Mouse (Mus musculus): ENCODE results near the gene Grik4. TPM values are rescaled to one million over a fixed set of nuclear protein-coding genes. Genes with fewer than 3 reads are reported as not detected.
A peak's percentile ranks its signal among the peaks of the same experiment; 100 is the strongest.

The Grik4 gene
- total RNA-seq, 1 experiment = 0.22 TPM

DNA sequence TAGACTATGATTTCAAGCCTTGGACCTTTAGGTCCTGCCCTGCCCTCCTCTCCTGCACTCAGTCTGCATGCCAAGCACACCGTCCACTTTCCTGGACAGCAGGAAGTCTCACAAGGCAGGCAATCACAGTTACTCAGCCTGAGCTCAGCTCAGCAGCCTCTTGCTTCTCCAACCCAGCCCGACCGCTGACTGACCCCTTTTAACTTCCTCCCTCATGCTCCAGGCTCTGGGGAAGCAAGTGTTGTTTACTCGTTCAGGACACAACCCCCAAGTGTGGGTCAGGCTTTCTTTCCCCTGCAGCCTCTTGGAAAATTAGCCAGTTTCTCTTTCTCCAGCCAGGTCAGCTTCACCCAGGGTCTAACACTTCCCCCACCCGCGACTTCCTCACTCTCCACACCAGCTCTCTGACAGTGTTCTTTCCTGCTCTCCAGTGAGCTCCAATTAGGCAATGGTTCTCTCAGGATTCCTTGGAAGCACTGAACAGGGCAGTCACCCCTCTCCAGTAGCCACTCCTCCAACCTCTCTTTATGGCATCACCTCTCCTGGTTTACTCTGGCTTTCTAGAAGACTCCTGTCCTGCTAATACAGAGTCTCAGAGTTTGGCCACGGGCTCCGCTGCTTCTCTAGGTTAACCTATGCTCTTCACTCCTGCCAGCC lies 35.5 kb downstream of the Grik4 start:
- no peak for TF ChIP-seq CHD2 (IDR thresholded peaks at IDR 0.05; ENCODE audit: low read depth, low read length)
- TF ChIP-seq MAFK (IDR thresholded peaks at IDR 0.05; ENCODE audit: insufficient read depth, low read depth, low read length) = no peak
- no peak for TF ChIP-seq ZNF384 (IDR thresholded peaks at IDR 0.05; ENCODE audit: low read depth, low read length)
- TF ChIP-seq ZC3H11A (IDR thresholded peaks at IDR 0.05; ENCODE audit: borderline replicate concordance, low read depth, low read length) = no peak
- TF ChIP-seq HCFC1 (IDR thresholded peaks at IDR 0.05; ENCODE audit: borderline replicate concordance, insufficient read depth, low read length) = no peak
- no peak overlapping the region for H3K27ac ChIP-seq (ENCODE audit: insufficient read depth, low read depth, low read length, poor library complexity, severe bottlenecking)
- H3K9ac ChIP-seq (ENCODE audit: insufficient read depth, low read depth, low read length, poor library complexity, severe bottlenecking) = no peak overlapping the region
- in situ Hi-C loops (cut with MboI; ENCODE audit: low sequenced_read_pairs in 2 of 2, unreplicated experiment in 2 of 2) = no loop called here
- no peak overlapping the region for H3K4me3 ChIP-seq (ENCODE audit: insufficient read depth in 1 of 2, low read depth in 1 of 2, low read length in 2 of 2, poor library complexity in 1 of 2, severe bottlenecking in 1 of 2)
- no peak for DNase-seq (ENCODE audit: low read depth, low spot score)
- H3K4me1 ChIP-seq (ENCODE audit: control insufficient read depth in 2 of 2, insufficient read depth in 2 of 2, low read length in 2 of 2, poor library complexity in 1 of 2) = peaks cover 0 to 4% of the 10 kb centered on the region in 2 experiments; a peak in 1 of 4 replicates
- no peaks in the 10 kb centered on the region for H3K36me3 ChIP-seq (ENCODE audit: control insufficient read depth, insufficient read depth, low read length, poor library complexity, severe bottlenecking)
- H3K9me3 ChIP-seq (ENCODE audit: control insufficient read depth, insufficient read depth, low read depth, low read length) = no peaks in the 10 kb centered on the region

DNA sequence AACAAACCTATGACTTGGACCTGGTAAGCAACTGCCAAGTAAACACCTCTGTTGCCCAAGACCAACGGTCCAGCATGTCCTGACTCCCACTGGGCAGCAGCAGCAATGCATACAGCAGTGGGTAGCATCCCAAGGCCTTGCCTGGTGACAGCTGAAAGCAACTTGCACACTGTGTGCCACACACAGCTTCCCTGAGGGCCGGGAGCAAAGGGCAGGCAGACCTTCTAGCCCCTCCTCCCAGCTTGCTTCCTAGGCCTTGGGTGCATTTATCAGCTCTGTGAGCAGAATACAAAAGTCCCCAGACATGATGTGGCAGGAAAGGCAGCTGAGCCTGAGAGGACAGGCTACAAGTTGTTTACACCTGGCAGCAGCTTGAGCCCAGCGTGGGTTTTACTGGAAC lies 37.3 kb downstream of the Grik4 start:
- no peaks in the 10 kb centered on the region for H3K9me3 ChIP-seq (ENCODE audit: control insufficient read depth, insufficient read depth, low read depth, low read length)
- H3K27ac ChIP-seq (ENCODE audit: insufficient read depth, low read depth, low read length, poor library complexity, severe bottlenecking) = no peak overlapping the region
- no peak for DNase-seq (ENCODE audit: low read depth, low spot score)
- TF ChIP-seq ZNF384 (IDR thresholded peaks at IDR 0.05; ENCODE audit: low read depth, low read length) (no peak), CHD2 (IDR thresholded peaks at IDR 0.05; ENCODE audit: low read depth, low read length) (no peak), ZC3H11A (IDR thresholded peaks at IDR 0.05; ENCODE audit: borderline replicate concordance, low read depth, low read length) (no peak), HCFC1 (IDR thresholded peaks at IDR 0.05; ENCODE audit: borderline replicate concordance, insufficient read depth, low read length) (no peak), MAFK (IDR thresholded peaks at IDR 0.05; ENCODE audit: insufficient read depth, low read depth, low read length) (no peak)
- H3K36me3 ChIP-seq (ENCODE audit: control insufficient read depth, insufficient read depth, low read length, poor library complexity, severe bottlenecking) = no peaks in the 10 kb centered on the region
- peaks cover 3 to 4% of the 10 kb centered on the region in 2 experiments; a peak in 2 of 4 replicates for H3K4me1 ChIP-seq (ENCODE audit: control insufficient read depth in 2 of 2, insufficient read depth in 2 of 2, low read length in 2 of 2, poor library complexity in 1 of 2)
- in situ Hi-C loops (cut with MboI; ENCODE audit: low sequenced_read_pairs in 2 of 2, unreplicated experiment in 2 of 2) = no loop called here
- no peak overlapping the region for H3K4me3 ChIP-seq (ENCODE audit: insufficient read depth in 1 of 2, low read depth in 1 of 2, low read length in 2 of 2, poor library complexity in 1 of 2, severe bottlenecking in 1 of 2)
- no peak overlapping the region for H3K9ac ChIP-seq (ENCODE audit: insufficient read depth, low read depth, low read length, poor library complexity, severe bottlenecking)

DNA sequence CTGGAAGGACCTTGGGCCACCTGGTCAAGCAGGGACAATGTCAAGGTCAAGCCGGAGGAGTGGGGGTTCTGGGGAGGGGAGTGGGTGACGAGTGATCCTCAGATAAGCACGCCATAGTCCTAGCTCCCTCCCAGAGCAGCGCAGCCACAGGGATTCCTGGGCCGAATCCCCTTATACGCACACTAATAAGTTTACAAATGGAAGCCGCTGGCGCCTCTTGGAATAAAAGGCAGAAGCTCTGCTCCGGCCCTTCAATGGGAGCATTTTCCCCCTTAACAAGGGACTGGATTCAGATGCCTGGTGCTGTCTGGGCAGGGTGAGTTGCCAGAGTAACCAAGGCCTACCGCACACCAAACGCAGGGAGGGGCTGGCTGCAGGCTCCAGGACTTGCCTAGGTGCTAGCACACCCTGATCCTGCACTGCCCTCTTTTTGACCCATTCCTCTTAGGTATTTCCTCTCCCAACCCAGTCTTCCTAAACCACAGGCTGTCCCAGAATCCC lies 46.2 kb downstream of the Grik4 start:
- TF ChIP-seq ZC3H11A (IDR thresholded peaks at IDR 0.05; ENCODE audit: borderline replicate concordance, low read depth, low read length) (no peak), ZNF384 (IDR thresholded peaks at IDR 0.05; ENCODE audit: low read depth, low read length) (no peak), HCFC1 (IDR thresholded peaks at IDR 0.05; ENCODE audit: borderline replicate concordance, insufficient read depth, low read length) (no peak), MAFK (IDR thresholded peaks at IDR 0.05; ENCODE audit: insufficient read depth, low read depth, low read length) (no peak), CHD2 (IDR thresholded peaks at IDR 0.05; ENCODE audit: low read depth, low read length) (no peak)
- peak; percentile 69 for DNase-seq (ENCODE audit: low read depth, low spot score)
- Histone ChIP-seq H3K36me3 (ENCODE audit: control insufficient read depth, insufficient read depth, low read length, poor library complexity, severe bottlenecking) (no peaks in the 10 kb centered on the region), H3K27ac (ENCODE audit: insufficient read depth, low read depth, low read length, poor library complexity, severe bottlenecking) (peak overlapping the region; percentile 42), H3K4me1 (ENCODE audit: control insufficient read depth in 2 of 2, insufficient read depth in 2 of 2, low read length in 2 of 2, poor library complexity in 1 of 2) (peaks cover 12 to 22% of the 10 kb centered on the region in 2 experiments), H3K9ac (ENCODE audit: insufficient read depth, low read depth, low read length, poor library complexity, severe bottlenecking) (peak overlapping the region; percentile 72; the same call in 1 of the 2 replicates), H3K4me3 (ENCODE audit: insufficient read depth in 1 of 2, low read depth in 1 of 2, low read length in 2 of 2, poor library complexity in 1 of 2, severe bottlenecking in 1 of 2) (peak overlapping the region; percentile 68 to 73), H3K9me3 (ENCODE audit: control insufficient read depth, insufficient read depth, low read depth, low read length) (no peaks in the 10 kb centered on the region)
- in situ Hi-C loops (cut with MboI; ENCODE audit: low sequenced_read_pairs in 2 of 2, unreplicated experiment in 2 of 2) = no loop called here

DNA sequence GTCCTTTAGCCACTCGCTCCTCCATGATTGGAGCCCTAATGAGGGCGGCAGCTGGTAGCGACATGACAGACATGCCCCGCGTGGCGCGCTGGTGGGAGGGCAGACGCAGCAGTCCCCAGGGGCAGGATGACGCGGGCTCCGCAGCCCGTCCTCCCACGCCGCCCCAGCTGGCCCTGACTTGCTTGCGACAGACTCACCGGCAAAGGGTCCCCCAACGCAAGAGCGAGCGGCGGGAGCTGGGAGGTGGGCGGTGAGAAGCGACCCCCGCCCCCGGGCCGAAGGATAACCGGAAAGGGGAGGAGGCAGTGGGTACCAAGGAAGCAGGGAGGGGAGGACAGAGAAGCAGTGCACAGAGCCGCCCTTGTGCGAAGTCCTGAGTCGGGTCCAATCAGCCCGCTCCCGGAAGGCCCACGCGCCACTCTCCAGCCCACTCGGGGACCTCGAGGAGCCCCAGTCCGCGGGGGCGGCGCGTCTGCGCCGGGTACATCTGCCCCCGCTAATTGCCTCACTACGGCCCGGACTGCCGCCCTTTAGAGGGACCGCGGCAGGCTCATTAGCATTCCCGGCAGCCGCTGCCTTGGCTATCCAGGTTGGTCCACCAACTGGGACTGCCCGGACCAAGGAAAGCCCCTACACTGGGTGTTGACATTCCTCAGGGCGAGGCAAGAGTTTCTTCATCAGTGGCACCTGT lies 46.8 kb downstream of the Grik4 start:
- H3K36me3 ChIP-seq (ENCODE audit: control insufficient read depth, insufficient read depth, low read length, poor library complexity, severe bottlenecking) = no peaks in the 10 kb centered on the region
- no peaks in the 10 kb centered on the region for H3K9me3 ChIP-seq (ENCODE audit: control insufficient read depth, insufficient read depth, low read depth, low read length)
- H3K9ac ChIP-seq (ENCODE audit: insufficient read depth, low read depth, low read length, poor library complexity, severe bottlenecking) = peak overlapping the region; percentile 72
- no peak for TF ChIP-seq MAFK (IDR thresholded peaks at IDR 0.05; ENCODE audit: insufficient read depth, low read depth, low read length)
- TF ChIP-seq ZNF384 (IDR thresholded peaks at IDR 0.05; ENCODE audit: low read depth, low read length) = no peak
- TF ChIP-seq HCFC1 (IDR thresholded peaks at IDR 0.05; ENCODE audit: borderline replicate concordance, insufficient read depth, low read length) = no peak
- TF ChIP-seq CHD2 (IDR thresholded peaks at IDR 0.05; ENCODE audit: low read depth, low read length) = no peak
- no peak for TF ChIP-seq ZC3H11A (IDR thresholded peaks at IDR 0.05; ENCODE audit: borderline replicate concordance, low read depth, low read length)
- peak overlapping the region; percentile 68 to 73 for H3K4me3 ChIP-seq (ENCODE audit: insufficient read depth in 1 of 2, low read depth in 1 of 2, low read length in 2 of 2, poor library complexity in 1 of 2, severe bottlenecking in 1 of 2)
- no peak for DNase-seq (ENCODE audit: low read depth, low spot score)
- in situ Hi-C loops (cut with MboI; ENCODE audit: low sequenced_read_pairs in 2 of 2, unreplicated experiment in 2 of 2) = no loop called here
- H3K27ac ChIP-seq (ENCODE audit: insufficient read depth, low read depth, low read length, poor library complexity, severe bottlenecking) = peak overlapping the region; percentile 42; the same call in 1 of the 2 replicates
- H3K4me1 ChIP-seq (ENCODE audit: control insufficient read depth in 2 of 2, insufficient read depth in 2 of 2, low read length in 2 of 2, poor library complexity in 1 of 2) = peaks cover 13 to 22% of the 10 kb centered on the region in 2 experiments
